Mouse (Mus musculus): ENCODE measurements around the gene Serpini1.

DNA sequence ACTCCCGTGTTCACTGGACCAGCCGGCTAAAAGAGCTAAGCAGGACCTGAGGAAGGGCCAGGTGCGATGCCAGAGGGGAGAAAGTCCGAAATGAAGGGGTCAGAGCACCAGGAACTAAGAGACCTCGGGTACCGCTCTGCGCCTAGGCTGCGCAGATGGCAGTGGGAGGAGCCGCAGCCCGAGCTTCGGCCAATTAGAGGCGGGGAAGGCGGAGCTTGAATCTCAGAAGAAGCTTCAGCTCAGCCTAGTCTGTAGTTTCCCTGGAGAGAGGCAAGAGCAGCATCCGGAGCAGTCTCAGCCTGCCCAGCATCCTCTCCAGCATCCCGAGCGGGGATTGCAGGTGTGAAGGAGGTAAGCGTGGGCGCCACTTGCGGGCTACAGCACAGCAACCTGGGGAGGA is at the start of gene Serpini1:
- TF ChIP-seq ZNF384 (IDR thresholded peaks at IDR 0.05; ENCODE audit: low read depth, low read length) = no peak
- TF ChIP-seq CTCF (conservative IDR thresholded peaks at IDR 0.05 in 1 of 2, IDR thresholded peaks at IDR 0.05 in 1 of 2; ENCODE audit: low read depth in 2 of 2, low read length in 2 of 2) = no peak
- TF ChIP-seq POLR2A (IDR thresholded peaks at IDR 0.05; ENCODE audit: low read depth, low read length) = peak; percentile 80
- TF ChIP-seq ZKSCAN1 (IDR thresholded peaks at IDR 0.05; ENCODE audit: borderline replicate concordance, low read depth, low read length) = no peak
- no peak for TF ChIP-seq GABPA (IDR thresholded peaks at IDR 0.05; ENCODE audit: insufficient replicate concordance, low read depth, low read length)
- no peak; the same call in 1 of the 2 replicates for TF ChIP-seq MXI1 (IDR thresholded peaks at IDR 0.05; ENCODE audit: low read depth, low read length)
- TF ChIP-seq MAFK (IDR thresholded peaks at IDR 0.05; ENCODE audit: insufficient replicate concordance, low read length) = no peak
- no peak for TF ChIP-seq MYC (IDR thresholded peaks at IDR 0.05; ENCODE audit: low read depth, low read length)
- TF ChIP-seq POLR2AphosphoS2 (IDR thresholded peaks at IDR 0.05; ENCODE audit: low read depth, low read length) = no peak

Data from CH12.LX (cell line).